Mouse (Mus musculus): Measurements from ENCODE around the gene Gm11939. TPM values are rescaled to one million over a fixed set of nuclear protein-coding genes. Genes with fewer than 3 reads are reported as not detected.

The Gm11939 gene
- polyA plus RNA-seq, 1 experiment from 2014 or later: not detected

DNA sequence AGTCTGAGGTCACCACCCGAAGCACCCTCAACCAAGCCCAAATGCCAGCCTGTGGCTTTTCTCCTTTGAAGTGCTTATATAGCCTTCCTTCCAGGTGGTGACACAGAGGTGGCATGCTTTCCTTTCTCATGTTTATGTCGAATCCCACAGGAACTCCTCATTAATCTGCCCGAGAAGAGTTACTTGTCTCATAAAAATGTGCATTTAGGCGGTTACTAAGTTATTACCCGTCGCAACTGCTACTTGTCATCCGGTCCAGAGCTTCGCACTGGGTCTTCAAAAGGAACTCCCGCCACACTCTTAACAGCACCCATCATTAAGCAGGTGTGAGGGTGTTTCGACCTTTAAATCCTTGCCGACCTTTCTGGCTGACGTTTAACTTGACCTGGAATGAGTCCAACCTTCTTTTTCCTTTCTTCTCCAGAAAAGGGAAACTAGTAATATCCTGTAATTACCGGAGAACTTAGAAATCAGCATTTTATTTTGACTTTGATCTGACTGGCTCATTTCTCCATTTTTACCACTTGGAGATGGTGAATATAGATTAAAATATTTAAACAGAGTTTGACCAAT lies 37.9 kb downstream of the Gm11939 start, which contains the start of gene Krt39:
Gene Krt39, minus strand, starts transcription at position 51 of the 573 bp plus-strand sequence.
- no peaks in the 10 kb centered on the region for H3K9me3 ChIP-seq (ENCODE audit: control insufficient read depth, low read length)
- no peak within 1 kb of the TSS for H3K27ac ChIP-seq
- WGBS: 90% methylated on average over 13 of the region's 13 CpGs
- ATAC-seq (ENCODE audit: low FRiP score): no peak
- no peak within 1 kb of the TSS for H3K4me3 ChIP-seq (replicated peaks; ENCODE audit: low read length)
- H3K36me3 ChIP-seq (replicated peaks; ENCODE audit: control insufficient read depth, insufficient read depth): no peaks in the 10 kb centered on the region
- no peak within 1 kb of the TSS for H3K4me2 ChIP-seq (replicated peaks)
- no peaks in the 10 kb centered on the region for H3K4me1 ChIP-seq (replicated peaks; ENCODE audit: control insufficient read depth, insufficient read depth, low read length)
- DNase-seq (ENCODE audit: low spot score): no peak
- no peaks in the 10 kb centered on the region for H3K27me3 ChIP-seq (ENCODE audit: control insufficient read depth, insufficient read depth, low read length)
- no peak within 1 kb of the TSS for H3K9ac ChIP-seq

DNA sequence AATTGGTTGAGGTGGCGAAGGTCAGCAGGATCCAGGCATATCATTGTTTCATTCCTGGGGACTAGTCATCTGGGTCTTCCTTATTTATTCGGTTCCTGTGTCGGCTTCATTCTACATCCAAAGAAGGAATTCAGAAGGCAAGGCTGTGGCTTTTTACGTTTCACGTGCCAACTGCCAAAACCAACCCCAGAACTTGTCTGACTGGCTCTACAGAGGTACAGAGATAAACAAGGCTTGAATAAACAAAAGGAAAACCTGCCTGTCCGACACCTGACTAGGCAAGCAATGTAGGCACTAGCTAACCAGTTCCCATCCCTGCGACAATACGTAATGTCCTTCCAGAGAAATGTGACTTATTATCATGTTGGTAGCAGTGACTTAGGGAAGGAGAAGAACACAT lies 45.2 kb downstream of the Gm11939 start:
- H3K4me2 ChIP-seq (replicated peaks): no peak overlapping the region
- no peak overlapping the region for H3K4me3 ChIP-seq (replicated peaks; ENCODE audit: low read length)
- H3K9me3 ChIP-seq (ENCODE audit: control insufficient read depth, low read length): no peaks in the 10 kb centered on the region
- no peaks in the 10 kb centered on the region for H3K27me3 ChIP-seq (ENCODE audit: control insufficient read depth, insufficient read depth, low read length)
- no peak overlapping the region for H3K9ac ChIP-seq
- ATAC-seq (ENCODE audit: low FRiP score) (no peak), DNase-seq (ENCODE audit: low spot score) (no peak)
- H3K27ac ChIP-seq: no peak overlapping the region
- 90% methylated on average over 8 of the region's 8 CpGs for WGBS
- no peaks in the 10 kb centered on the region for H3K4me1 ChIP-seq (replicated peaks; ENCODE audit: control insufficient read depth, insufficient read depth, low read length)
- H3K36me3 ChIP-seq (replicated peaks; ENCODE audit: control insufficient read depth, insufficient read depth): no peaks in the 10 kb centered on the region

Other genes with a start within 250 kb of the Gm11939 start
- 0.75 and 0.81 TPM in 2 replicates for gene Krt25, start 236.5 kb downstream of the Gm11939 start, polyA plus RNA-seq (2014; fragmentation: Nextera tagmentation; extraction: Ambion mirVana)
- gene Krt26, start 221.5 kb downstream of the Gm11939 start, polyA plus RNA-seq (2014; fragmentation: Nextera tagmentation; extraction: Ambion mirVana): 0.26 TPM in 1 of 2 replicates, not detected in the other
- 0.13 TPM in 1 of 2 replicates, not detected in the other for gene Krt27, start 208.4 kb downstream of the Gm11939 start, polyA plus RNA-seq (2014; fragmentation: Nextera tagmentation; extraction: Ambion mirVana)
- gene Krt28, start 184.6 kb downstream of the Gm11939 start, polyA plus RNA-seq (2014; fragmentation: Nextera tagmentation; extraction: Ambion mirVana): 0.38 and 0.59 TPM in 2 replicates
- 31.7 and 39.9 TPM in 2 replicates for gene Krt10, start 170.1 kb downstream of the Gm11939 start, polyA plus RNA-seq (2014; fragmentation: Nextera tagmentation; extraction: Ambion mirVana)
- not detected in 2 replicates for gene Krt12, start 137.2 kb downstream of the Gm11939 start, polyA plus RNA-seq (2014; fragmentation: Nextera tagmentation; extraction: Ambion mirVana)
- gene Krt20, start 121.3 kb downstream of the Gm11939 start, polyA plus RNA-seq (2014; fragmentation: Nextera tagmentation; extraction: Ambion mirVana): 0.14 TPM in 1 of 2 replicates, not detected in the other
- gene Krt23, start 66.3 kb downstream of the Gm11939 start, polyA plus RNA-seq (2014; fragmentation: Nextera tagmentation; extraction: Ambion mirVana): 0.32 TPM in 1 of 2 replicates, not detected in the other
- not detected in 2 replicates for gene Krt39, start 38.1 kb downstream of the Gm11939 start, polyA plus RNA-seq (2014; fragmentation: Nextera tagmentation; extraction: Ambion mirVana)
- gene Krt40, start 16.3 kb downstream of the Gm11939 start, polyA plus RNA-seq (2014; fragmentation: Nextera tagmentation; extraction: Ambion mirVana): not detected in 2 replicates
- gene Krtap3-3, start 8.6 kb downstream of the Gm11939 start, polyA plus RNA-seq (2014; fragmentation: Nextera tagmentation; extraction: Ambion mirVana): not detected in 2 replicates
- not detected in 2 replicates for gene Krtap3-2, start 2.6 kb downstream of the Gm11939 start, polyA plus RNA-seq (2014; fragmentation: Nextera tagmentation; extraction: Ambion mirVana)
- not detected in 2 replicates for gene Krtap3-1, start 7.2 kb upstream of the Gm11939 start, polyA plus RNA-seq (2014; fragmentation: Nextera tagmentation; extraction: Ambion mirVana)
- not detected in 2 replicates for gene Krtap1-5, start 21.6 kb upstream of the Gm11939 start, polyA plus RNA-seq (2014; fragmentation: Nextera tagmentation; extraction: Ambion mirVana)
- gene Krtap1-4, start 24.2 kb upstream of the Gm11939 start, polyA plus RNA-seq (2014; fragmentation: Nextera tagmentation; extraction: Ambion mirVana): not detected in 2 replicates
- not detected in 2 replicates for gene Krtap1-3, start 31.9 kb upstream of the Gm11939 start, polyA plus RNA-seq (2014; fragmentation: Nextera tagmentation; extraction: Ambion mirVana)
- gene Krtap9-3, start 38.6 kb upstream of the Gm11939 start, polyA plus RNA-seq (2014; fragmentation: Nextera tagmentation; extraction: Ambion mirVana): not detected in 2 replicates
- not detected in 2 replicates for gene Gm11938, start 43.8 kb upstream of the Gm11939 start, polyA plus RNA-seq (2014; fragmentation: Nextera tagmentation; extraction: Ambion mirVana)
- gene Gm11937, start 50.7 kb upstream of the Gm11939 start, polyA plus RNA-seq (2014; fragmentation: Nextera tagmentation; extraction: Ambion mirVana): not detected in 2 replicates
- not detected in 2 replicates for gene Krtap2-4, start 55.4 kb upstream of the Gm11939 start, polyA plus RNA-seq (2014; fragmentation: Nextera tagmentation; extraction: Ambion mirVana)
- not detected in 2 replicates for gene Gm11562, start 61.0 kb upstream of the Gm11939 start, polyA plus RNA-seq (2014; fragmentation: Nextera tagmentation; extraction: Ambion mirVana)
- gene Krtap4-1, start 68.8 kb upstream of the Gm11939 start, polyA plus RNA-seq (2014; fragmentation: Nextera tagmentation; extraction: Ambion mirVana): not detected in 2 replicates
- not detected in 2 replicates for gene Krtap4-2, start 75.6 kb upstream of the Gm11939 start, polyA plus RNA-seq (2014; fragmentation: Nextera tagmentation; extraction: Ambion mirVana)
- not detected in 2 replicates for gene Krtap4-7, start 84.6 kb upstream of the Gm11939 start, polyA plus RNA-seq (2014; fragmentation: Nextera tagmentation; extraction: Ambion mirVana)
- not detected in 2 replicates for gene Gm11555, start 90.8 kb upstream of the Gm11939 start, polyA plus RNA-seq (2014; fragmentation: Nextera tagmentation; extraction: Ambion mirVana)
- not detected in 2 replicates for gene Gm11563, start 99.5 kb upstream of the Gm11939 start, polyA plus RNA-seq (2014; fragmentation: Nextera tagmentation; extraction: Ambion mirVana)
- gene Krtap4-6, start 106.5 kb upstream of the Gm11939 start, polyA plus RNA-seq (2014; fragmentation: Nextera tagmentation; extraction: Ambion mirVana): not detected in 2 replicates
- not detected in 2 replicates for gene Gm14190, start 131.3 kb upstream of the Gm11939 start, polyA plus RNA-seq (2014; fragmentation: Nextera tagmentation; extraction: Ambion mirVana)
- not detected in 2 replicates for gene Gm14180, start 174.8 kb upstream of the Gm11939 start, polyA plus RNA-seq (2014; fragmentation: Nextera tagmentation; extraction: Ambion mirVana)
- gene Gm11595, start 213.4 kb upstream of the Gm11939 start, polyA plus RNA-seq (2014; fragmentation: Nextera tagmentation; extraction: Ambion mirVana): not detected in 2 replicates
- gene Krtap4-8, start 221.2 kb upstream of the Gm11939 start, polyA plus RNA-seq (2014; fragmentation: Nextera tagmentation; extraction: Ambion mirVana): not detected in 2 replicates
- gene Krtap4-9, start 225.7 kb upstream of the Gm11939 start, polyA plus RNA-seq (2014; fragmentation: Nextera tagmentation; extraction: Ambion mirVana): not detected in 2 replicates
- not detected in 2 replicates for gene Gm11596, start 234.0 kb upstream of the Gm11939 start, polyA plus RNA-seq (2014; fragmentation: Nextera tagmentation; extraction: Ambion mirVana)
- gene Gm11569, start 239.5 kb upstream of the Gm11939 start, polyA plus RNA-seq (2014; fragmentation: Nextera tagmentation; extraction: Ambion mirVana): not detected in 2 replicates
- not detected in 2 replicates for gene Gm11554, start 245.0 kb upstream of the Gm11939 start, polyA plus RNA-seq (2014; fragmentation: Nextera tagmentation; extraction: Ambion mirVana)